26 mouse cellular contexts compared by ENCODE assay signal in the genomic region with DNA sequence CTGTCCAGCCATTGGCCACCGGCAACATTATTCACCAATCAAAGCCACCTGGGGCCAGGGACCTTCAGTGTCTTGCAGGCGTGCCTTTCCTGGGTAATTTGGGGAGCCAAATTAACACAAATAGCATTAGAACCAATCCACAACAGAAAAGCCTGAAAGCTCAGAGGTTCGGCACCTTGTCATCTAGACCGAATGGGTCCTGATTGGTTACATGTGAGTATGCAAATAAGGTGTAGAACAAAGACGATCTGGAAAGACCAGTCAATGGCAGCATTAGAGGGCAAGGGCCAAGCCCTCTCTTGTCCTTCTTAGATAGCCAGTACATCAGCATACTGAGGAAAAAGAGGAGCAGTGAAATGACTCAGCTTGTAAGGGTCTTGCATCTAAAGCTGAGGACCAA.
"Had no signal": no experiment of that assay in that cellular context is flagged by ENCODE, and none has a peak within 500 bp of the region (broad histone marks: within the 10 kb centered on the region; RNA-seq: fewer than 3 reads in every experiment).

No protein-coding gene starts in this region.

- H3K9me3 ChIP-seq: embryonic facial prominence, embryonic 10.5 days; embryonic facial prominence, embryonic 12.5 days; embryonic facial prominence, embryonic 13.5 days; embryonic facial prominence, embryonic 15.5 days; forebrain, embryonic 10.5 days; forebrain, embryonic 12.5 days; forebrain, embryonic 13.5 days; forebrain, embryonic 15.5 days; heart, embryonic 10.5 days had no signal

- H3K4me3 ChIP-seq: embryonic facial prominence, embryonic 10.5 days; embryonic facial prominence, embryonic 12.5 days; embryonic facial prominence, embryonic 13.5 days; embryonic facial prominence, embryonic 15.5 days; erythroblast, embryonic 14.5 days; forebrain, embryonic 10.5 days; forebrain, embryonic 12.5 days; forebrain, embryonic 13.5 days; forebrain, embryonic 15.5 days; gastrocnemius, adult 2 months; heart, adult 2 months; heart, embryonic 10.5 days had no signal

- H3K9ac ChIP-seq: embryonic facial prominence, embryonic 12.5 days; embryonic facial prominence, embryonic 13.5 days; embryonic facial prominence, embryonic 15.5 days; forebrain, embryonic 12.5 days; forebrain, embryonic 13.5 days; forebrain, embryonic 15.5 days; forebrain, postnatal 0 days had no signal

- H3K27ac ChIP-seq: embryonic facial prominence, embryonic 10.5 days; embryonic facial prominence, embryonic 12.5 days; embryonic facial prominence, embryonic 13.5 days; embryonic facial prominence, embryonic 15.5 days; forebrain, embryonic 10.5 days; forebrain, embryonic 12.5 days; forebrain, embryonic 13.5 days; forebrain, embryonic 15.5 days; gastrocnemius, adult 2 months; heart, adult 2 months; heart, embryonic 10.5 days had no signal

- H3K4me1 ChIP-seq: embryonic facial prominence, embryonic 10.5 days; embryonic facial prominence, embryonic 12.5 days; embryonic facial prominence, embryonic 13.5 days; embryonic facial prominence, embryonic 15.5 days; forebrain, embryonic 10.5 days; forebrain, embryonic 13.5 days; forebrain, embryonic 15.5 days; heart, embryonic 10.5 days had no signal

- DNase-seq: cerebellum, postnatal 10 days; cerebellum, postnatal 14 days; cerebellum, postnatal 25 days; cerebellum, postnatal 36 days; embryo, embryonic 11 days; forebrain, postnatal 0 days; gastrocnemius, adult 2 months; gastrocnemius, postnatal 10 days; gastrocnemius, postnatal 14 days; gastrocnemius, postnatal 25 days; gastrocnemius, postnatal 36 days; heart, adult 11 months; heart, adult 18-20 months; heart, adult 2 months had no signal

- ATAC-seq: forebrain, embryonic 13.5 days; forebrain, embryonic 14.5 days; forebrain, embryonic 15.5 days; forebrain, embryonic 16.5 days; forebrain, postnatal 0 days had no signal

- H3K27me3 ChIP-seq: embryonic facial prominence, embryonic 12.5 days; embryonic facial prominence, embryonic 13.5 days; embryonic facial prominence, embryonic 15.5 days; forebrain, embryonic 12.5 days; forebrain, embryonic 13.5 days; forebrain, embryonic 15.5 days had no signal

- H3K36me3 ChIP-seq: embryonic facial prominence, embryonic 10.5 days; embryonic facial prominence, embryonic 12.5 days; embryonic facial prominence, embryonic 13.5 days; embryonic facial prominence, embryonic 15.5 days; forebrain, embryonic 10.5 days; forebrain, embryonic 12.5 days; forebrain, embryonic 15.5 days; heart, embryonic 10.5 days had no signal
